Mouse (Mus musculus) cortical plate, adult 2 months (tissue): ENCODE measurements around the gene Thap8.

Experiments
- CTCF ChIP-seq: fragments of 200-500 bp; IDR thresholded peaks from 2 replicates; pipeline ENCODE4 v1.5.1; 2011; ENCODE audit warnings: mild to moderate bottlenecking, control low read depth, low read length; ENCODE audit not compliant: insufficient read depth; ENCODE audit errors: extremely low read depth
- POLR2A ChIP-seq: fragments of 200-500 bp; IDR thresholded peaks from 2 replicates; pipeline ENCODE4 v1.6.1; 2011; ENCODE audit warnings: mild to moderate bottlenecking, low read length, control low read depth; ENCODE audit not compliant: insufficient read depth; ENCODE audit errors: extremely low read depth

- TF ChIP-seq CTCF: no peak
- no peak for TF ChIP-seq POLR2A
These were observed 5.5 kb upstream of the Thap8 start for GRCm38 (mm10) chr7:30274383-30274782.
